Mouse (Mus musculus) brown adipose tissue, adult 24 weeks (tissue): ENCODE results near the gene Abraxas2. TPM values are rescaled to one million over a fixed set of nuclear protein-coding genes. Genes with fewer than 3 reads are reported as not detected.

Experiments
- H3K27ac ChIP-seq: fragments of 200-500 bp; replicated peaks from 2 replicates; pipeline ENCODE4 v1.5.1; 2012; ENCODE audit warnings: low read depth, mild to moderate bottlenecking, low read length
- H3K4me1 ChIP-seq: fragments of 200-500 bp; 2 replicates; pipeline ENCODE4 v1.6.1; 2012; ENCODE audit warnings: low read length, mixed read lengths; ENCODE audit not compliant: control insufficient read depth, insufficient read depth, insufficient read length
- H3K4me3 ChIP-seq: fragments of 200-500 bp; 2 replicates; pipeline ENCODE4 v1.5.1; 2012; ENCODE audit warnings: low read depth, mild to moderate bottlenecking, low read length, moderate library complexity; ENCODE audit not compliant: insufficient read depth
- polyA plus RNA-seq: library from polyadenylated mRNA; stranded (reverse); fragments of >200 nt; gene quantifications from 2 replicates; pipeline ENCODE4 v1.2.4, GENCODE M21; 2012; ENCODE audit not compliant: missing spikeins, insufficient read depth, insufficient read length

The Abraxas2 gene
- polyA plus RNA-seq, 1 experiment = 25.6 TPM

DNA sequence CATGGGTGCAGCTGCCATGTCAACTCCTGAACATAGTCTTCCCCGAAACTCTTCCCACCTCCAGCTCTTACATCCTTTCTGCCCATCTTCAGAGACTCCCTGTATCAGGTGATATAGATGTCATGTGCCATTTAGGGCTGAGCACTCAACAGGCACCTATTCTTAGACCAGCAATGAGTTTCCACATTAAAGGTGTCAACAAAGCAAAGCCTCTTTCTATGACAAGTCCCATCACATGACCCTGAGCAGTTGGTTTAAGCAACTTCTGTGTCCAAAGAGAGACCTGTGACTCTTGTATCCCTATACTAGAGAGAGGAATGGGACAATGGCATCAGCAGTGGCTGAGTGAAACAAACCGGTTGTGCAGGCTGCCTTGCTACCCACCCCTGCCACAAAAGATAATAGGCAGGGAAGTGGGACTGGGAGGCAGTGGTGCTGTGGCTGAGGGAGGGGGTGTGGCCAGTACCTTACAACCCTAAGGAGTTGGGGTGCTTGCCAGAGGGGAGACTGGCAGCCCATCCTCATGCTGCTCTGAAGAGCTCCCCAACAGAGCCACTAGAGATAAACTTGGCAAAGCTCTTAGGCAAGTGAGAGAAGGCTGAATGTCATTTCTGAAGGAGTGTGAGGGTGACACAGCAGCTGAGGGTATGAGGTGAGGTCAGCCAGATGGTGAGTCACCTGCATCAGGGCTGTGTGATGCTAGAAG, 42.0 kb downstream of the Abraxas2 start:
- Histone ChIP-seq H3K27ac (no peak overlapping the region), H3K4me1 (no peaks in the 10 kb centered on the region), H3K4me3 (no peak overlapping the region)

DNA sequence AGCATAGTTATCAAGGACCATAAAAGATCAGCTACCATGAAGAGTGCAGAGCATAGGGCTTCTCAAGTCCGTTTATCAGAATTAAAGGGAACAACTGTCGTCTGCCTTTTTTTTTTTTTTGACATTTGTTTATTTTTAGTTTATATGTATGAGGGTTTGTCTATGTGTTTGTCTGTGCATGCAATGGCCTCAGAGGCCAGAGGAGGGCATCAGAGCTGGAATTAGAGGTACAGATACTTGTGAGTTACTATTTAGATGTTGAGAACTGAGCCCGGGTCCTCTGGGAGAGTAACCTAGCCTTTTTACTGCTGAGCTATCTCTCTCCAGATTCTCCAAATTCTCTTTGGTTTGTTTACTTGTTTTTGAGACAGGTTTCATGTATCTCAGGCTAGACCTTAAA, 44.8 kb downstream of the Abraxas2 start:
- H3K4me1 ChIP-seq = no peaks in the 10 kb centered on the region
- H3K4me3 ChIP-seq = no peak overlapping the region
- H3K27ac ChIP-seq = no peak overlapping the region

DNA sequence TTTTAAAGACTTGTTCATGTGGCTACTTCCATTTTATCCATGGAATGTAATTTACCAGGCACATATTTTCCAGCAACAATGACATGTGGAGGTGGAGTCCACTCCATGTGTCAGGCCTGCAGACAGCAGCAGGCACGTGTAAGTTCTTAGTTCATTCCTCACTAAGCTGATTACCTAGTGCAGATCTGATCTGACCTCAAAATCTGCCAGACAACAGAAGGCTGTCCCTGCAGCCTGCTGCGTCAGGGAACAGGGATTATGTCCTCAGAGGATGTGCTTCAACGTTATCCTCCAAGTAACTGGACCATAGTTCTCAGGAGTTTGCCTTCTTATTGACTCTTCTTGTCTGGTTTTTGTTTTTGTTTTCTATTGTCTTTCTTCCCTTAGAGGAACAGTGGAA, 62.9 kb downstream of the Abraxas2 start:
- Histone ChIP-seq H3K27ac (no peak overlapping the region), H3K4me1 (no peaks in the 10 kb centered on the region), H3K4me3 (no peak overlapping the region)

DNA sequence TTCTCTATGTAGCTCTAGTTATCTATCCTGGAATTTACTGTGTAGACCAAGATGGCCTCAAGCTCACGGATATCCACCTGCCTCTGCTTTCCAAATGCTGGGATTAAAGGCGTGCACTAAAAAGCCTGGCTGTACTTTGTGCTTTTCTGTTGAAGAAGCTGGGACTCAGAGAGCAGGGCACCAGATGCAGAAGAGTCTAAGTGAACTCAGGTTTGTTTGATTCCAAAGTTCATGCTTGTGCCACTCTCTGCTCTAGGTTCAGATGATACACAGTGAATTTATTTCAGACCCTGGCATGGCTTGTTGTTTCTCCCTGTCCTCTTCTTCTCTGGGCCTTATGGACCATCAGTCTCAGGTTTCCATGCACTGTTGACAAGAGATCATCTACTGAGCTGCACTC, 66.2 kb downstream of the Abraxas2 start:
- H3K4me1 ChIP-seq = no peaks in the 10 kb centered on the region
- H3K4me3 ChIP-seq = no peak overlapping the region
- no peak overlapping the region for H3K27ac ChIP-seq

DNA sequence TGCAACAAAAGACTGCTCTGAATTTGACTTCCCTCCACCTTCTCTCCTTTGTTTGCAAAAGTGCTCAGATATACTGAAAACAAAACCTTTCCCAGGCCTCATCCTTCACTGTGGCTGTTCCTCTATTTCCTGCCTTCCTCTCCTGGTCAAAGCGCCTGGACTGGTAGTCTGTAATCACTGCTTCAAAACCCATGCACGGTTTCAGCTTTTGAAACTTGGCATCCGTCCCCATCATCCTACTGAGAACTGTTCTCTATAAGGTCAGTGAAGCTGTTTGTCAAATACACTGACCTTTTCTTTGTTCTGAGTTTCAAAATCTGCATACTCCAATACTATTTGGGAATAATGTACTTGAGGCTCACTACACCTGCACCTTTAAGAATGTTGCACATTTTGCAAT, 68.2 kb downstream of the Abraxas2 start:
- no peak overlapping the region for H3K4me3 ChIP-seq
- no peaks in the 10 kb centered on the region for H3K4me1 ChIP-seq
- H3K27ac ChIP-seq = no peak overlapping the region

DNA sequence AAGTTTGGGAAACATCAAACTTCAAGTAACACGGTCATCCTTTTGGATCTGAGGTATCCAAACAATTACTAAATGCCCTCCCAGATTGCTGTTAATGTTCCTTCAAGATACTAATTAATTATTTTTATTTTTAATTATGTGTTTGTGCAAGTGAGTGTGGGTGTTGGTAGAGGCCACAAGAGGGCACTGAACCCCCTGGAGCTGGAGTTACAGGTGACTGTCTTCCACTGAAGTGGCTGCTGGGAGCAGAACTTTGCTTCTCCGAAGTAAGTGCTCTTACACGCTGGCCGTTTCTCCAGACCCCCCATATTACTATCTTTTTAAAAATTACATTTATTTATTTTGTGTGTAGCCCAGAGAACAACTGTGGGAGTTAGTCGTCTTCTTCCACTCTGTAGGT, 71.0 kb downstream of the Abraxas2 start:
- peak overlapping the region; percentile 98 for H3K4me3 ChIP-seq
- no peaks in the 10 kb centered on the region for H3K4me1 ChIP-seq
- no peak overlapping the region for H3K27ac ChIP-seq

DNA sequence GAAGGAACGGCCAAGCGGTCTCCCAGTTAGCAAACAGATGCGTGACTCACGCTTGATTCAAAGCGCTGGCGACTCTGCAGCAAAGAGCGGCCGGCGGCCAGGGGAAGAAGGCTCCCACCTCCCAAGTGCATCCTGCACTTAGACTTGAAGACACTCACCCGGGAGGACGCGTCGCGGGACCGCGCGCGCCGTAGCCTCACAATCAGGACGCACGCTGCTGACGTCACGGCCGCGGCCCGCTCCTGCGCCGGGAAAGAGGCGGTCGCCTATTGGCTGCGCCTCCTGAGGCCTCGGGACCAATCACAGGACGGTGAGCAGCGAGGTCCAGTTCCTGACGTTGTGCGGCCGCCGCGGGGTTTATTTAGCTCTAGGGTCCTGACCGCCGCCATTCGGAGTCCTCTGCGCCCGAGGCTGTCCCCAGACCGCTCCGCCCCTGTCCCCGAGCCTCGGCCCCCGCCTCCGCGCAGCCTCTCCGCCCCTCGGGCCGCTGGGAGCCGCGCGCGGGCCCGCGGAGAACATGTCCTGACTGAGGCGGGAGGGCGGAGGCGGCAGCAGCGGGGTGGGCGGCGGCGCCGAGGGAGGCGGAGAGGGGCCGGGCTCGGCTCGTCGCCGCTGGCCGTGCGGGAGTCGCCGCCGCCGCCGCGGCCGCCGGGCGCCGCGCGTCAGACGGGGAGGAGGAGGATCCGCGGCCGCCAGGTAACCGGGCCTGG, 72.0 kb downstream of the Abraxas2 start, which contains the start of gene Zranb1:
Gene Zranb1 (plus strand): TSS at position 293 of the 710 bp plus-strand sequence.
- no peaks in the 10 kb centered on the region for H3K4me1 ChIP-seq
- H3K27ac ChIP-seq = peak within 1 kb of the TSS; percentile 93
- peak within 1 kb of the TSS; percentile 98 for H3K4me3 ChIP-seq

DNA sequence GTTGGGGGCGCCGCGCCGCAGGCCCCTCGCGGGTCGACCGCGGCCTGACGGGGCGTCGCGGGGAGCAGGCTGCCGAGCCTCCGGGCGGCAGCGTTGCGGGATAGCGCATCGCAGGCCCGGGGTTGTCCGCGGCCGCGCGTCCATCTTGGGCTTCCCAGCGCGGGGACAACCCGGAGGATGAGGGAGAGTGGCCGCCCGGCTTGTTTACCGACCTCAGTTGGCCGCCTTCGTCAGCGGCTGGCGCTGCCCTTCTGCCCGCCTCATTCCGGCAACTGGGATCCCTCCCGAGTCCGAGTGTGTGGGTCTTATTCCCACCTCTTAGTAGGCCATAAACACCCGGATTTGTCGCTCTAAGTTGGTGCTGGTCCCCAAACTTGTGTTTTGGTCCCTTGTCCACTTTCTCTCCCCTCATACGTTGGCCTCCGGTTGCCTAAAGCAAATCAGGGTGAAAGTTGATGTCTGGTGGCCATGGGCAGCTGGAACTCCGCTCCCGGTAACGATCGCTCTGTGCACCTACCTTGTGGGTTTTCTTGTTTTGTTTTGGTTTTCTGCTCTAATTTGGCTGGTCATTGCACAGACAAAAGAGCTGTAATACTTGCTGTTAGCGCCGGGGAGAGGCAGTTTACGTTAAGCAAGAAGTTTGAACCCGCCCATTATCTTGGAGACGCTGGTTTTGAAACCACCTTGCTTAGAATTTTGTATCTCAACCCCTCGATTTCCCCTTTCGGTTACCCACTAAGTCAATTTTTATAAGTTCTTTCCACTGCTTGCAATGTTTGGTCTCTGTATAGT, 72.7 kb downstream of the Abraxas2 start:
- Histone ChIP-seq H3K4me1 (no peaks in the 10 kb centered on the region), H3K27ac (peak overlapping the region; percentile 93)

DNA sequence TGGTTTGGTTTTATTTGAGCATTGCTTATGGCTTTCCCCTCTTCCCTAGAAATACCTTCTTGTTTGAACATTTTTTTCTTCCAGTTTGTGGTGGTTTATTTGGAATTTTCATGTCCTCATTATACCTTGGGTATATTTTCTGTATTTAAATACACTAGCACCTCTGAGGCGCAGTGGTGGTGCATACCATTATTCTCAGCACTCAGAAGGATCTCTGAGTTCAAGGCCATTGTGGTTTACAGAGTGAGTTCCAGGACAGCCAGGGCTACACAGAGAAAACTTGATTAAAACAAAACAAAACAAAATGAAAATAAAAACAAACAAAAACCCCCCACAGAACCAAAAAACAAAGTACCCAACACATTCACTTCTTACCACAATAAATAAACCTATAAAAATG, 74.3 kb downstream of the Abraxas2 start:
- Histone ChIP-seq H3K4me3 (no peak overlapping the region), H3K27ac (no peak overlapping the region), H3K4me1 (no peaks in the 10 kb centered on the region)

More for the DNA sequence above, 72.7 kb downstream of the Abraxas2 start:
- H3K4me3 ChIP-seq = peak overlapping the region; percentile 98

Other genes starting within 250 kb of the Abraxas2 start
- gene Lhpp, start 248.6 kb upstream of the Abraxas2 start, polyA plus RNA-seq = 11.1 and 13.9 TPM in 2 replicates
- gene Fam53b, start 45.3 kb upstream of the Abraxas2 start, polyA plus RNA-seq = 44.1 and 50.2 TPM in 2 replicates
- gene Eef1akmt2, start 6.6 kb upstream of the Abraxas2 start, polyA plus RNA-seq = 28.0 and 35.9 TPM in 2 replicates
- gene Zranb1, start 71.9 kb downstream of the Abraxas2 start, polyA plus RNA-seq = 11.4 and 13.0 TPM in 2 replicates